Mouse (Mus musculus) embryonic fibroblast, embryonic 13.5 days (primary cell): Measurements from ENCODE around the gene Lsm14a.

ENCODE experiments used
- CTCF ChIP-seq: IDR thresholded peaks from 2 replicates; pipeline ENCODE4 v1.5.1; 2011; ENCODE audit warnings: mild to moderate bottlenecking, control low read depth, low read length, moderate library complexity, borderline replicate concordance; ENCODE audit not compliant: insufficient read depth
- POLR2A ChIP-seq: IDR thresholded peaks from 2 replicates; pipeline ENCODE4 v1.6.1; 2011; ENCODE audit warnings: low read depth, mild to moderate bottlenecking, control low read depth, low read length, moderate library complexity

DNA sequence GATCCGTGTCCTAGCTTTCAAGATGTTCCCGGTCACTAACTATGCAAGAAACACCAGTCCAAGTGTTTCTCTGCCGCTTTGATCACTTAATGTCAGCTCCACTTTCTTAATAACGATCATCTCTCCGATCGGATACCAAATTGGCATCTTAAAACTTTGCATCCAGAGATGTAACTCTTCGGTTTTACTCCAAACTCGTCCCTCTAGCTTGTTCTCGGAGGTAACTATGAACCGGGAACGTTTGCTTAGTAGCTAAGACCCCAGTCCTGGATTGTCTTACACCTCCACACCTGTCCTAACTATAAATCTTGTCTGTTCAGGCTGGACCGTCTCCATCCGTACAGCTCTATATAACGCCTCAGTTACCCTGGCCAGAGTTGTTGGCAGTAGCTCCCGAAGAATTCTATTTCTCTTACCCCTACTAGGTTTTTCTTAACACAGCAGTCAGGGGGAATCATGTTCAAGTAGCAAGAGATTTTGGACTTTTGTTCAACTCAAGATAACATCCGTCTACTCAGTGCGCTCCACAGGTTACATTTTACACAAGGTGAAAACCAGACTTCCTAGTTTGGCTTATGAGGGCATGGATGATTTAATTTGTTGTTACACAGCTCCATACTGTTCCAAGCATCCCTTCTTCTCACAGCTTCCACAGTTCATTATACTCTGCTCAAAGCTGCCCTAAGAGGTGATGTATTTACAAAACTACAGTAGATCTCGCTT, 2.8 kb downstream of the Lsm14a start:
- no peak for TF ChIP-seq CTCF
- no peak; the same call in none of the 2 replicates for TF ChIP-seq POLR2A
